Mouse (Mus musculus) 3T3-L1 (cell line): ENCODE results near the gene Cbx5.
"Not testable (repeated sequence)": the region's sequence is repeated elsewhere in the genome, so short reads cannot be mapped to it uniquely, and the experiment has no call there.

Source experiments
- DNase-seq: peaks from one replicate; pipeline ENCODE4 v3.0.0-alpha.2; 2015; ENCODE audit warnings: low read depth, low spot score

The Cbx5 gene

DNA sequence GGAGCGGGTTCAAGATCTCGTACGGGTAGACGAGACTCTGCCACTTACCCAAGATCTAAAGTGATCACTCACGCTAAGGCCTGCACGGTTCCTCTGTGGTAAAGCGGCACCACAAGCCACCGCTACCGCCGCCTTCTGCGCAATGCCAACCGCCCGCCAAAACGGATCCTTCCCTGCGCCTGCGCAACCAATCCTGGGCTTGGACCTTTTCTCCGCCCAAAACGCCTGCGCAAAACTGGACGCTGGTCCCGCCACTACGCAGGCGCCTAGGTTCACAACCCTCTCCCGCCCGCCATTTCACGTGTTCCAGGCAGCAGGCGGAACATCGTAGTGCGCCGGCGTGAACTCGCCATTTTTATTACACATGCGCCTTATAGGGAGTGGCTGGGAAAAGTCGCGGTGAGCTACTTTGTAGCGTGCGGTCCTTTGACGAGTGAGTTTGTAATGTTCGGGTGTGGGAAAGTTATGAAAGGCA is at the start of gene Cbx5:
TSS of gene Cbx5 (minus strand) at position 132 of the 475 bp plus-strand sequence.
- peak; percentile 99 for DNase-seq

- DNase-seq = peak; percentile 76
Observed at GRCm38 (mm10) chr15:103285778-103286417, 46.3 kb upstream of the Cbx5 start.

DNA sequence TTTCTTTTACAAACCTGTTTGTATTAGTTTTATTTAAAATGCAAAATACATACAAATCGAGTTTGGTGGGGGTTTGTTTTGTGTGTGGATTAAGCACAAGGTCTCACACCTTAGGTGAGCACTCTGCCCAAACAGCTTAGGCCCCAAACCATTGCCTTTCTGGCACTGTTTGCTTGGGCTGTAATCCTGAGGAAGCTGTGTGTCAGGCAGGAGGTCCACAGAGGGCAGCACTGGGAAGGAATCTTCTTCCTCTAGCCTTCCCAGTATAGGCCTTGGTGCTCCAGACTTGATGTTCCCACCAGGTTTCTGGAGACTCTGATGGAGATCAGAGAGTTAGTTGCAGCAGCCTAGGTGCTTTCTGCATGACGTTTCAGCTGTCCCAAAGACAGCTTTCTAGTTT is 45.0 kb upstream of the Cbx5 start:
- DNase-seq = peak; percentile 73

- peak; percentile 83 for DNase-seq
Observed at GRCm38 (mm10) chr15:103284066-103284465, 44.5 kb upstream of the Cbx5 start.

DNA sequence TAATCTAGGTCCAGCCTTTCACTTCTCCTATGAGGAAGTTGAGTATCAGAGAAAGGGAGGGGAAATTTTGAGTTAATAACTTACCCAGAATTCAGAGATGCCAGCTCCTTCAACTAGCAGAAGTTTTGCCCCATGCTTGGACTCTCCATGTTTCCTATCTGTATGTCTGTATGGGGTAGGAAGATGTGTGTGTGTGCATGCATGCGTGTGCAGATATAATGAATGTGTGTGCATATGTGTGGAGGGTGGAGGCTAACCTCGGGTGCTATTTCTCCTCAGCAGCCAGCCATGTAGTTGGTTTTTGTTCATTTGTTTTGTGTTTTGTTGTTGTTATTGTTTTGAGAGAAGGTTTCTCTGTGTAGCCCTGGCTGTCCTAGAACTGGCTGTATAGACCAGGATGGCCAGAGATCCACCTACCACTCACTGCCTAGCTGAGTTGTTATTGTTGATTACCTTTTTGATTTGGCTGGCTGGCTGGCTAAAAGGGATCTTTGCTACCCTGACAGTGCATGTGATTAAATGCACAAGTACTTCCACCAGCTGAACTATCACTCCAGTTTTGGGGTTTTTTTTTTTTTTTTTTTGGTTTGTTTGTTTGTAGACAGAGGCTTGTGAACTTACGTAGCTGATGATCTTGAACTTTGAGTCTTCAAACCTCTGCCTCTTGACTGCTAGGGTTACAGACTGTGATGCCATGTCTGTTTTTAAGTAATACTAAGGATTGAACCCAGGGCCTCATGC is 42.0 kb upstream of the Cbx5 start:
- no peak for DNase-seq

DNA sequence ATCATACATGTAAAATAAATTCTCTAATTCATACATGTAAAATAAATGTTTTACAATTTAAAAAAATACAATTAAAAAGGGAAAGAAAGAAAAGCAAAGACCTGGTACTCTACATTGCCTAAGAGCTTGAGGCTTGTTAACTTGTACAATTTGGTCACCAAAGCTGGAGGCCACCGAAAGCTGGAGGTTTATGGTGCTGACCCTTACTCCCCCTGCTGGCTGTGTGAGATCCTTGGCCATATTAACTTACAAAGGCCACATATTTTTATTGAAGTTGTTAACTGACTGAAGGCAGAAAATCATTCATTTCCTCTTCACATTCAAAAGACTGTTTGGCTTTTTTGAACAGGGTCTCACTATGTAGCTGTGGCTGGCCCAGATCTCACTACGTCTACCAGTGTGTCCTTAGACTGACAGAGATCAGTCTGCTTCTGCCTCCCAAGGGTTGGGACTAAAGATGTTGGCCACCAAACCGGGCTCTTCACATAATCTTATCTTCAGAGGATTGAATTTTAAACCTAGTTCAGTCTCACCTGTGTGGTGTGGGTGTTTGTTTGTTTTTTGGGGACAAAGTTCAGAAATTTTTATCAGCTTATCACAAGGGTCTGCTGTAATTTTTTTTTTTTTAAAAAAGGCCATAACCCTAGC is 41.3 kb upstream of the Cbx5 start:
- DNase-seq = peak; percentile 82

DNA sequence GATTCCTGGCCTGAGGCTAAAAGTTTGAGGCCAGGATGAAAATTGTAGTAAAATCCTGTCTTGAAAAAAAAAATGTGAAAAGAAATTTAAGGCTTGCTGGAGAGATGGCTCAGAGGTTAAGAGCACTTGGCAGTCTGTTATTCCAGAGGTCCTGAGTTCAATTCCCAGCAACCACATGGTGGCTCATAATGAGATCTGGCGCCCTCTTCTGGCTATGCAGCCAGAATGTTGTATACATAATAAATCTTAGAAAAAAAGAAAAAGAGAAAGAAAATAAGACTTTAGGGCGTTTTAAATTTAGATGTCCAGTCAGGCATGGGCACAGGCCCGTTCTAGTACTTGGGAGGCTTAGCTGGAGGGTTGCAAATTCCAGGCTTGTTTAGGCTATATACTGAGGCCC is 40.1 kb upstream of the Cbx5 start:
- peak; percentile 88 for DNase-seq

- DNase-seq = no peak
Observed at GRCm38 (mm10) chr15:103277949-103278348, 38.3 kb upstream of the Cbx5 start.

DNA sequence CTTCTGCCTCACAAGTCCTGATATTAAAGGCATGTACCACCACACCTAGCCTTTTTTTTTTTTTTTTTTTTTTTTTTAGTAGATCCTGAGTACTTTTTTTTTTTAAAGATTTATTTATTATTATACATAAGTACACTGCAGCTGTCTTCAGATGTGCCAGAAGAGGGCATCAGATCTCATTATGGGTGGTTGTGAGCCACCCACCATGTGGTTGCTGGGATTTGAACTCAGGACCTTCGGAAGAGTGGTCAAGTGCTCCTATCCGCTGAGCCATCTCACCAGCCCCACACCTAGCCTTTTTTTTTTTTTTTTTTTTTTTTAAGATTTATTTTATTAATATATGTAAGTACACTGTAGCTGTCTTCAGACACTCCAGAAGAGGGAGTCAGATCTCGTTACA is 36.3 kb upstream of the Cbx5 start:
- DNase-seq = not testable (repeated sequence)

DNA sequence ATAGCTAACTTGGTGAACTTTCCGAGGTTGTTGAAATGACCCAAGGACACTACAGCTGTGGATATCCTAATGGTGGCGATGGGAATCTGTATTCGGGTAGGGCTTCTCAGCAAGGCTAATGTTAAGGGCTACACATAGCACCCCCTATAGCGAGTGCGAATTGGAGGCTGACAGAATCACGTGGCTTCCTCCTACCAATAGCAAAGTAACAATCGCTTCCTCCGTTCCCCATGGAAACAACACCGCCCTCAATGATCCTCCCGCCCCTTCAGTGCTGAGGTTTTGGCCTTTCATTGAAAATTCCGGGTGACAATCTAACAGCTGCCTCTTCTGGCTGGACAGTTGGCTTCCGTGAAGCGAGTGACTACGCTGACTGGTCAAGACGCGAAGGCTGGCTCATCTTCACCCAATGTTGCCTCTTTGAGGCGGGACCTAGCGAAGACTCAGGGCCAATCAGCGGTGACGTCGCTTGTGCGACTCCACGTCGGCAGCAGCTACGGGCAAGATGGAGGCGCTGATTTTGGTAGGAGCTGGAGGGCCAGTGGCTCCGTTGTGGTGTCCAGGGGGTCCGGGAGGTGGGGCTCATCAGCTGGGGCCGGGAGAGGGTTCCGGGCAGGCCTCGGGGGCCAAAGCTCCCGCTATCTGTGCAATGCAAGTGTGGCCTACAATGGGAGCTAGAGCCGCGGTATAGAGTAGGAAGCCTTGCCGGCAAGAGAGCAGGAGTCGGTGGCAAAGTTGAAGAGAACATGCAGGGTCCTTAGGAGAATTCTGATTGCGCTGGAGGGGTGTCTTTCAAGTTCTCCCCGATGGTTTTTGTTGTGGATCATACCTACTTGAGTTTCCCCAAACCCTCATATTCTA is 33.0 kb upstream of the Cbx5 start, which contains the start of gene Copz1:
TSS of gene Copz1 (plus strand) at position 296 of the 861 bp plus-strand sequence.
- peak; percentile 100 for DNase-seq

GRCm38 (mm10) chr15:103268903-103269302 is 29.3 kb upstream of the Cbx5 start:
- DNase-seq = no peak

GRCm38 (mm10) chr15:103264794-103265193 is 25.2 kb upstream of the Cbx5 start:
- DNase-seq = no peak

- DNase-seq = peak; percentile 99
Observed at GRCm38 (mm10) chr15:103259989-103260388, 20.4 kb upstream of the Cbx5 start.

DNA sequence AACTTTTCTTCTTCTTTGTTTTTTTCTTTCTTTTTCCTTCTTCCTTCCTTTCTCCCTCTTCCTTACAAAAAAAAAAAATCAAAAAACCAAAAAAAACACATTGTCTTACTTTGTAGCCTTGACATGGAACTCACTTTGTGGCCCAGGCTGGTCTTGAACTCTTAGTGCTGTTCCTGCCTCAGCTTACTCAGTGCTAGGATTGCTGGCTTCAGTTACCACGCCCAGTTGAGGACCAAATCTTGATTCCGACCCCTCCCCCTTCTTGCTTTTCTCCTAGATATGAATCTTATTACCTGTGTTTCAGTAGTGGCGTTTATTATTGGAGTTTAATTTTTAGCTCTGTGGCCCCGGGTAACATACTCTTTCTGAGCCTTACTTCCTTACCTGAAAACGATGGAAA is 19.5 kb upstream of the Cbx5 start:
- no peak for DNase-seq

DNA sequence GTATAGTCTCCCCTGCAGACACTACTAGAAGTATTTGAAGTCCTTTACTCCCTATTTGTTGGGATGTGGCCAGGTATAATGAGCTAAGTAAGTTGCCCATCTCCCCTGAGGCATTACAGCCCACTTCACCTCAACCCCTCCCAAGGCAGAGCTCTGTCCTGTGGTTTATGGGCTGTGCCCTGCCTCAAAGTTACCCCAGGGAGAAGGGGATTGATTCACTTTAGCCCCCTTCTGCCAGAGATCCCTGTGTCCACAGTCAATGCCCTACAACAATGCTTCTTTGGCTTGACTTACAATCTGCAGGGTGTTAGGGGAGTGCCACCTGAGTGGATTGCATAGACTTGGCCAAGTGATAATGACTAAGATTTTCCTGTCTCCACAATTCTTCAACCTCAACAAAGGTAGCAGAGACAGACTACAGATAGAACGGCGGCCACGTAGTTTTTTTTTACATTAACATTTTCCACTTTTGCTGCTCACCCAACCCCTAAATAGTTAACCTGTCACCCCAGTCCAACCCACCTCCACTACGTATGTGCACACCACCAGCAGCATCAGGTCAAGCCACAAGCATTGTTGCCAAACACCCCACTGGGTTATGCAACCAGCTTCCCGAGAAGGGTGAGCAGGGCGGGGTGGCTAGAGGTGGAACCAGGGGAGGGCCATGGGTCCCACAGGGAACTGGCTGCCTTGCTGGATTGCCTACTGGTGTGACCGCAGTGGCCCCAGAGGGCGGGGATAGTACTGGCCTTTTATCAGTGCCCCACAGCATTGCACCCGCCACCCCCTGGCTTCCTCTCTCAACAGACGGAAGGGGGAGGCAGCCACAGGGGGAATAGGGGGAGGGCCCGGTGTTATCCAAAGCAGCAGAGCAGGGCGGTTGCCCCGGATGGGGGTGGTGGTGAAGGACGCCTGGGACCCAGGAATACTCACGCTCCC is 18.4 kb upstream of the Cbx5 start, which contains the start of gene Nfe2:
TSS of gene Nfe2 (minus strand) at position 614 of the 939 bp plus-strand sequence.
- DNase-seq = peak; percentile 44

DNA sequence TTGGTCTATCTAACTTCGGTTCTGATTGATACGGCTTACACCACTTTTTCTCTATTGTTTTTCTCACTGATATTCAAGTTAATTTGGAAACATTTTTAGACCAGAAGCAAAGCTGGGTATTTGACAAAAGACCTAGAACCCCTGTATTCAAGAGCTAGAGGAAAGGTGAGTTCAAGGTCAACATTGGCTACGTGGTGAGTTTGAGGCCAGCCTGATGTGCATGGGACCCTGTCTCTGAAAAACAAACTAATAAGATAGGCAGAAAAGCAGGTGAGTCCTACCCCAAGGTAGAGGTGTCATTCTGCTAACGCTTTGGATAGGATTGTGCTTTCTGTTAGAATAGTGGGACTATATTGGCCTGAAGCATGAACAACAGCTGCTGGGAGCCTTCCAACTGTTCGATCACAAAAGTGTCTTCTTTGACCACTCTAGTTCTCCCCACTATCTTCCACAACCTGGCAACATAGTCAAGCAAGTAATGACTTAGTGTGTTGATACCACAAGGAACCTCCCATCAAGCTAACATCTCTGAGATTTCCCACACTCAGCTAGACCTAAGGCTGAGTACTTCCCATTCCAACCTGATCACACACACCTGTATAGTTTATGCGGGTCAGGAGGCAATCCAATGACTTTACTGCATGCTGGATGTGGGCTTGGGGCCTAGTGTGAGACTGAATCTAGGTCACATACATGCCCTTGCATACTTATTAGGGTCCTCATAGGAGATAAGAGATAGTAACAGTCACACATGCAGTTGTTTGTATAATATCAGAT is 16.8 kb upstream of the Cbx5 start:
- DNase-seq = no peak

DNA sequence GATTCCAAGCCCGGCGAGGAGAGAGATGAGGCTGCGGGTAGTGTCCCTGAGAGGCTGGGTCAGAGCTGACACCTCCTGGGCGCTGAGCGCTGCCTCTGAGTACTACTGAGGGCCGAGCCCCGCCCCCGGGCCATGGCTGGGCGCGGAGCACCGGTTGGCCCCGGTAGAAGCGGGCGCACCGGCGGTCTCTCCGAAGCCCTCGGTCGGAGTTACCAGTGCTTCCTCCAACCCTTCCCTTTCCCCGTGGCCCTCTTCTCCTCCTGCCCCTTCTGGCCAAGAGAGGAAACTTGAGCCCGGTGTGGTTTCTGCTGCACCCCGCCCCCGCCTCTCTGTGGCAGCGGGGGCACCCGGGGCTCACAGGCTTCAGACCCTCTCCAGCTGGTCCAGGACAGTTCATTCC is 15.6 kb upstream of the Cbx5 start:
- DNase-seq = no peak

DNA sequence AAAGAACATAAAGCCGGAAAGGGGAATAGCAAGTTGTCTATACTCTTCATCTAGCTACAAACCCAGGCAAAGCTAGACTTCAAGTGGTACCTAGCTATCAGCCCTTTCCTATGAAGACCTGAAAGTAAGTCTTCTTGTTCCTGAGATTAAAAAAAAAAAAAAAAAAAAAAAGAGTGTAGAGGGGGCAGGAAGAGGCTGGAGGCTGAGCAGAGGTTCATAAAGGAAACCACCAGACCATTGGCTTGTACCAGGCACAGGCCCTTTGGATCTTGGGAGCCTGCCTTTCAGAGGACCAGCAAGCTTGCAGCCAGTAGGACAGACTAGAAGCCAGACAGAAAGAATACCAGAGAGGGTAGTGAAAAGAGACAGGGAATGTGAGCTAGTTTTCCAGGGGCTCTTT is 13.7 kb upstream of the Cbx5 start:
- DNase-seq = no peak

GRCm38 (mm10) chr15:103252660-103253059 is 13.0 kb upstream of the Cbx5 start:
- DNase-seq = no peak

GRCm38 (mm10) chr15:103251595-103251994 is 12.0 kb upstream of the Cbx5 start:
- no peak for DNase-seq
